Mouse (Mus musculus) liver, adult (tissue): ENCODE data around the gene Mettl3.
A peak's percentile ranks its signal among the peaks of the same experiment; 100 is the strongest.

ENCODE experiments used
- GATA4 ChIP-seq: IDR thresholded peaks from 2 replicates; pipeline ENCODE4 v1.6.1; 2014; ENCODE audit warnings: mild to moderate bottlenecking, low read length; ENCODE audit not compliant: insufficient replicate concordance

The Mettl3 gene

DNA sequence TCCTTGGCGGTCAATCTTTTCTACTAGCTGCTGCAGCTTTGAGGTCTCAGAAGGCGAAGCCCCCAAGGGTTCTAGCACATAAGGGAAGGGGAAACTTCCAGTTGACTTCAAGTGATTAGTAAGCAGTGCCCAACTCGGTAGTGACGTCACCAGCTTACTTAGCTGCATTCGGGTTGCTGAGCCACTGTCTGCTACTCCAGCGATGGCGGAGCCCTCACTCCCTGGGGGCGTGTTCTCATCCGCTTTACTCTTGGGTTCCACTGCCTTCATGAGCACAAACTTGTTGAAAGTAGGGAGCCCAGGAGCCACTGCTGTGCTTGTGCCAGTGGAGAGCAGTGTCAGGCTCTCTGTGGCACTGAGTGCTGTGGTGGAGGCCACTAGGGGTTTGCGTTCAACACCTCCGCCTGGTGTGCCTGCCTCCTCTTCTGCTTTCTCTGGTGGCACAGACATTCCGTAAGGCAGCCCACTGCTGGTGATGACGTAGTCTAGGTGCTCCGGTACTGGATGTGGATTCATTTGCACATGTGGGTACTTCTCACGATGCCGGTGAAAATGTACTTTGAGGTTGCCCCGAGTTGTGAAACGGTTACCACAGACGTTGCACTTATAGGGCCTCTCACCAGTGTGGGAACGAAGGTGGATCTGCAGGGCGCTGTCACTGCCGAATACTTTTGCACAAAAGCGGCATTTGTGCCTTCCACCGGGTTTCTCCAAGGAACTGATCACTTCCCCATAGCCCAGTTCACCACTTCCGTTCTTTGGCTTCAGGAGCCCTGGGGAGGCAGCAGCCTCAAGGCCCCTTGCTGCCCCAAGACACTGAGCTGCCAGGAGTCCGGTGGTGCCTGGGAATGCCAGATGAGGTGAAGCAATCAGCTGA, 9.2 kb upstream of the Mettl3 start:
- TF ChIP-seq GATA4: no peak

GRCm38 (mm10) chr14:52310906-52311305, 6.0 kb upstream of the Mettl3 start:
- TF ChIP-seq GATA4: no peak

GRCm38 (mm10) chr14:52306100-52306499, 1.2 kb upstream of the Mettl3 start:
- no peak for TF ChIP-seq GATA4

DNA sequence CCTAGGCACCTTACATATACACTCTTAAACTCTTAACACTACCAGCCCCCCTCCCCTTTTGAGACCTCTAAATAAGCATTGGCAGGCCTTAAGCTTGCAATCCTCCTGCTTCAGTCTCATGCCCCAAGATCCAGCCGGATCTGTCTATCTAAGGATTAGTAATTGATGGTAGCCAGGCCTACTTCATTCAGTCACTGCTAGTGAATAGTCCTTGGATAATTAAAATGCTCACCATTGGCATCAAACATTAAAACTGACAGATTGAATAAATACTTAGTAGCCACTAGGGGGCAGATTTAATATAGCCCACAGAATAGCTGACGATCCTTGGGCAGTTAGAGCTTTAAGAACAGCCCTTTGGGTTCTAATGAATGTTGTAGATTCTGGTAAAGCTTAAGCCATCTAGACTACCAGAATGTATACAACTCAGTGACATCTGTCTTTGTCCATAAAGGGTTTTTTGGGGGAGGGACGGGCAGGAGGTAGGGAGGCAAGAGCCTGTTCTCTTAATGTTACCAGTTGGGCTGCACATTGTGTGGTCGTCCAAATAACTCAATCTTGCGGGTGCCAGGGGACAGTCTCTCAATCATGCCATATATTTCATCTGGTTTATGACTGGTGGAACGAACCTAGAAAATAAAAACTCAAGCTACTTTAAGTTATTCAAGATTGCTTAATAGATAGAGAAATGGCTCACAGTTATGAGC, 9.2 kb downstream of the Mettl3 start:
- no peak for TF ChIP-seq GATA4

DNA sequence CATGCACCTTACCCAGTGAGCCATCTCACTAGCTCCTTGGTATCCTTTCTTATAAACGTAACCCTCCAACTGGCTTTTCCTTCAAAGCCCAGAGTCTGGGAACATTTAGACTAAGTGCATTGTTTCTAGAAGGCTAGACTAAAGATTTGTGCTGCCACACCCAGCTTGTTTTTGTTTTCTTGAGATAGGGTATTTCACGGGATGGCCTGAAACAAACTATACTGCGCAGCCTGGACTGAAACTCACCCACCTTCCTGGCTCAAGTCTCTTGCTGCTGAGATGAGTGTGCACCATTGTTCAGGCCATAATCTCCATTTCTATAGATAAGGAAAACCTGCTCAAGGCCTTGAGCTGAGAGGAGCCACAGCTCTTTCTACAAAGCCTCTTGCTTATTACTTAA, 20.7 kb downstream of the Mettl3 start:
- TF ChIP-seq GATA4: no peak

- no peak for TF ChIP-seq GATA4
Observed at GRCm38 (mm10) chr14:52283629-52284028, 21.3 kb downstream of the Mettl3 start.

DNA sequence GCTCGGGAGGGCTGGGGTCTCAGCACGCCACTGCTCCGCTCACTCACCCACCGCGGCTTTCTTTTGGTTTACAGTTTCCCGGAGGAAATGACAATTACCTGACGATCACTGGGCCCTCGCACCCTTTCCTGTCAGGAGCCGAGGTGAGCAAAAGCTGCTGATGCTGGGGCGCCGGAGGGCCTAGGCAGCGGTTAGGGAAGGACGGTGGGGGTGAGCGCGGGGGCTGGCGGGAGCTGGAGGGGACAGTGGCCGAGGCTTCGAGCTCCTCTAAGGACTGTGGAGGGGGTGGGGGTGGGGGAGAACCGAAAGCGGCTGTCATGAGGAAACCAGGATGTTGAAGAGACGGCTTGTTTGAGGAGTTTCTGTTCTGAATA, 25.2 kb downstream of the Mettl3 start:
- no peak for TF ChIP-seq GATA4

GRCm38 (mm10) chr14:52278932-52279746, 25.8 kb downstream of the Mettl3 start, which contains the start of the genes Tox4 and Rab2b:
Gene Tox4, plus strand, starts transcription at chr14:52279146.
Gene Rab2b, minus strand, starts transcription at chr14:52279545.
- peak; percentile 51; the same call in 1 of the 2 replicates for TF ChIP-seq GATA4

DNA sequence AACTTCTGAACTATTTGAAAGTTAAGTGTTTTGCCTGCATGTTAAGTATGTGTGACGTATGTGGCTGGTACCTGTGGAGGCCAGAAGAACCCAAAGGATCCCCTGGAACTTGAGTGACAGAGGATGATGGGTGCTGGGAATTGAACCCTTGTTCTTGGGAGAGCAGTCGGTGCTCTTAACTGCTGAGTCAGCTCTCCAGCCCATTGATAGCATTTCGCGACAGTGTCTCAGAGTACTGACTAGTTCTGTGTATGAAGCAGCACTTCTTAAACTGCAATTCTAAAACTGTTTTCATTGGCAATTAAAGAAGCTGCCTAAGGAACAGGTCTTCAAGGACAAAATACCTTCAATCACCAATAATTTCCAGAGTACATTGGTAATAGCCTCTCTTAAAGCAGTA, 27.7 kb downstream of the Mettl3 start:
- TF ChIP-seq GATA4: no peak

DNA sequence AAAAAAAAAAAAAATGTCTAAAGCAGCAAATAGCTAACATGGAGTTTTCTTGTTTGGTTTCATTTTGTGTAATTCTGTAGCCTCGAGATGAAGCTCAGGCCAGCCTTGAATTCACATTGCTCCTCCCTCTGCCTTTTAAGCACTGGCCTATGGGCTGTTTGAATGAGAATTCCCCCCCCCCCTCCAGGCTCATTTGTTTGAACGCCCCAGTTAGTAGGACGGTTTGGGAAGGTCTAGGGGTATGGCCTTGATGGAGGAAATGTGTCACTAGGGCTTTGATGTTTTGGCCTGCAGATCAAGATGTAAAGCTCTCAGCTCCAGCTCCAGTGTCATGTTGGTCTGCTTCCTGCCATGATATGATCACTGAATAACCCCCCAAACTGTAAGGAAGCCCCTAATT, 32.1 kb downstream of the Mettl3 start:
- TF ChIP-seq GATA4: no peak

DNA sequence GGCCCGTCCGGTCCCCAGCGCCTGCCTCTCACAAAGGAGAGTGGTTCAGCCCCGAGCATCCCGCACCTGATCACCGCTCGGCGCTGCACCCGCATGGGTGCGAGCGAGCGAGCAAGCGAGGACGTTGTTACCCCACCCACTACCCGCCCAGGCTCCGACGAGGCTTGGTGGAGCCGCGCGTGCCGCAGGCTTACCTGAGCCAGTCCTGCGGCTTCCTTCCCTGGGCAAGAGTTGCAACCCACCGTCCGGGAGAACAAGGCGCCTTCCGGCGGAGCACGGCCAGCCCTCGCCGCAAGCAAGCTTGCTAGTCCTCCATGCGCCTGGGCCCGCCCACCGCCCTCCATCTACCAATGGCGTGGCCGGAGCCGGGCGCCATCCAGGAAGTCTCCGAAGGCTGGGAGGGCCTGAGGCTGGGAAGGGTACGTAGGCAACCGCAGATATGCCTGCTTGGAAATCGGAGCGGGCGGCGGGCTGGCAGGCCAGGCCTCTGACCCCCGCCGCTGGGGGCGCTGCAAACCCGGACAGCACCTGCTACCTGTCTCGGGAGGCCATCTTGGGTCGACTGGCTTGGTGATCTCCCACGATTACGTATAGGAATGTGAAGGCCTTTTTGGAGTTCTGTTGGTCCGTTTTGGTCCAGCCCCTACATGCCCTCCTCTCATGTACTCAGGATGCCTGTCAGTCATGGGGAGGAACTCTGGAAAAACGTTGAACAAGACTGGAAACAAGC, 47.3 kb downstream of the Mettl3 start, which contains the start of gene Chd8:
Gene Chd8 (minus strand): TSS at position 297 of the 730 bp plus-strand sequence.
- TF ChIP-seq GATA4: peak; percentile 87; the same call in 1 of the 2 replicates

DNA sequence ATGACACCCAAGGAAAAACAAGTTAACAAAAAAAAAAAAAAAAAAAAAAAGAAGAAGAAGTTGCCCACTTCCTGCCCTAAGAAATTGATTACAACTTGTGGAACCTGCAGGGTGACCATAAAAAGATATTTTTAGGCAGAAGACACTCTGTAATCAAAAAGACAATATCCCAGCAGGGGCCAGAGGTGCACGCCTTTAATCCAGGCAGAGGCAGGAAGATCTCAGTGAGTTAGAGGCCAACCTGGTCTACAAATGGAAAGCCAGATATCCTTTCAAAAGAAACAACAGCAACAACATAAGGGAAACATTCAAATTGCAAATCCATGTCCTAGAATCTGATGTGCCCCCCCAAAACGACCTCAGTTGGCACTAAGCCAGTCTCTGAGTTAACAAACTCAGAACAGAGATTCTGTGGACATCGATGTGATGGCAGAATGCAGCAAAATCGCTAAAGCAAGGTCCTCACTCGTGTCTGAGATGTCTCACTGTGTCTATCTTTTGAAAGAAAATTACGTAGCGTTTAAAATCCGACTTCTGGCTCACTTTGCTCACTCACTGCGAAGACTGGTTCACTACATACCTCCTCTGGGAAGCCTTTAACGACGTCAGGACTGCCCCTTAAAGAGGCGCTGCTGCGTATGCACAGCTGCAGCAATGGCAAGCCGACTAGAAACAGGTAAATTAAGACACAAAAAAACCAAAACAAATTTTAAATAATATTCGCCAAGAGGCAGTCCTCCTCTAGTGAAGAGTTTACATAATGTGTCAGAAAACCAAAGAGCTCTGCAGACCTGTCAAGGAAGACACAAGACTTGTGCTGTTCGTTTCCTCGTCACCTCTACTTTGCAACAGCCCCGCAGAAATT, 48.4 kb downstream of the Mettl3 start:
- no peak for TF ChIP-seq GATA4

GRCm38 (mm10) chr14:52246129-52246528, 58.8 kb downstream of the Mettl3 start:
- no peak for TF ChIP-seq GATA4
